Mouse (Mus musculus): ENCODE results near the gene Lrpap1. TPM values are rescaled to one million over a fixed set of nuclear protein-coding genes. Genes with fewer than 3 reads are reported as not detected.
A peak's percentile ranks its signal among the peaks of the same experiment; 100 is the strongest.

Lrpap1 gene
- polyA plus RNA-seq, 1 experiment from 2014 or later = 64.0 TPM

DNA sequence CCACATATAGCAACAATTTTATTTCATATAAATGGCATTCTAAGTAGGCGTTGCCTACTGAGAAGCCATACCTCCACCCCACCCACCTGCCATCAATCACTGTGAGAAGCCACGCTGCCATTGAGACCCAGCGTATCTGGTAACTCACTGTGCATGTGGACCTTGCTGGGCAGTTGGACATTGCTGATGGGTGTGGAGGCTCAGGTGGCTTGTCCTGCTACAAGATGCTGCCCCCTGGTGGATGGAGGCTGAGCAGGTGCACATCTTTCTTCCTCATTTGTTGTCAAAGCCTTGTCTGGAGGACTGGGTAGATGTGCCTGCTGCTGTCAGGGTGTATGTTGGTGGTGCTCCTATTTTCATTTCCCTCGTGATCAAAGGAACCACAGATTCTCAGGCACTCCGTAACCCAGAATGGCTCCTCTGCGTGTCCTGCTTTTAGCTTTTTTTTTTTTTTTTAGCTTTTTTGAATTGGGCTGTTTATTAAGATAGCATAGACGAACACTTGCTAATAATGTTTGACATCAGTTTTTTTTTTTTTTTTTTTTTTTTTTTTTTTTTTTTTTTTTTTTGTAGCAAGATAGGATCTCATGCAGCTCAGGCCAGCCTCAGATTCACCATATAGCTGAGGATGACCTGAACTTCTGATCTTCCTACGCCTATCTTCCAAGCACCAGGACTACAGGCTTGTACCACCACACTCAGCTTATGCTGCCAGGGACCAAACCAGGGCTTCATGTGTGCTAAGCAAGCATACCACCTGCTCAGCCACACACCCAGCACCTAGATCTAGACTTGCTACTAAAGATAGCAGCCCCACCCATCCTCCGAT is 16.6 kb downstream of the Lrpap1 start:
- Histone ChIP-seq H3K9ac (no peak overlapping the region), H3K36me3 (peaks cover 31% of the 10 kb centered on the region), H3K9me3 (replicated peaks) (no peaks in the 10 kb centered on the region), H3K27me3 (peaks cover 8% of the 10 kb centered on the region; the same call in 1 of the 2 replicates), H3K4me1 (replicated peaks) (peaks cover 5% of the 10 kb centered on the region; the same call in 1 of the 2 replicates), H3K4me2 (no peak overlapping the region), H3K27ac (no peak overlapping the region), H3K4me3 (replicated peaks) (no peak overlapping the region)
- DNase-seq = peak; percentile 62
- WGBS (ENCODE audit: insufficient replicate concordance) = 59% methylated on average over 9 of the region's 9 CpGs
- peak; percentile 32; the same call in 1 of the 2 replicates for ATAC-seq (ENCODE audit: low read depth)

DNA sequence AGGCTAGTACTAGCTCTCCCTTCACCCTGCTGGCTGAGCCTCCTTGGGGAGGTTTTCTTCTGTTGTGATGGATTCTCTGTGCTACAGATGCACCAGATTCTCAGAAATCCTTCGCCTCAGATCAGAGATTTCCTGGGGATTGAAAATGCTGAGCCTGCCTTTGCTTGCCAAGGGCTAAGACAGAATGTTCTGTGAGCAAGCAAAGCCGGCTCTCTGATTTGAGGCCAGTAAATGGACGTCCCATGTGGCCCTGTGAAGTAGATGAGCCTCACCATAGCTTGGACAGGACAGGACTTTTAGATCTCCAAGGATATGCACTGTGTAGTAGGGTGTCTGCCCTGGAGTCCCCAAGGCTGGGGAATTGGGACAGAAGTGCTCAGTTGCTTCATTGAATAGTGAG is 20.7 kb downstream of the Lrpap1 start:
- Histone ChIP-seq H3K4me1 (replicated peaks) (peaks cover 5% of the 10 kb centered on the region; the same call in 1 of the 2 replicates), H3K4me3 (replicated peaks) (no peak overlapping the region), H3K9me3 (replicated peaks) (no peaks in the 10 kb centered on the region), H3K27me3 (peaks cover 16% of the 10 kb centered on the region), H3K9ac (no peak overlapping the region), H3K36me3 (no peaks in the 10 kb centered on the region), H3K27ac (no peak overlapping the region), H3K4me2 (no peak overlapping the region)
- DNase-seq (no peak), ATAC-seq (ENCODE audit: low read depth) (no peak)
- 42% methylated on average over 3 of the region's 3 CpGs for WGBS (ENCODE audit: insufficient replicate concordance)

DNA sequence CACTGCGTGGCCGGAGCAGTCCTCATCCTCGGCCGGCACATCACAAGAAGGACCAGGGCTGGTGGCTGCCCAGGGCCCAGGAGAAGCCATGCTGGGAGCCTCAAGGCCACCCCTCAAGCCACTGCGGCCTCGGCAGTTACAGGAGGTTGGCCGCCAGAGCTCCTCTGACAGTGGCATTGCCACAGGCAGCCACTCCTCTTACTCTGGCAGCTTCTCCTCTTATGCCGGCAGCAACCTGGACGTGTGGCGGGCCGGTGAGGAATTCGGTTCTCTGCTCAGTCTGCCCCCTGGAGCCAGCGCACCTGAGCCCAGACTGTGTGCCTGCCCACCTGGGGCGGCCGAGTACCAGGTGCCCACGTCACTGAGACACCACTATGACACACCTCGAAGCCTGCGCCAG is 26.5 kb downstream of the Lrpap1 start:
- DNase-seq (no peak), ATAC-seq (ENCODE audit: low read depth) (no peak)
- H3K36me3 ChIP-seq = no peaks in the 10 kb centered on the region
- WGBS (ENCODE audit: insufficient replicate concordance) = 35% methylated on average over 18 of the region's 18 CpGs
- peaks cover 25% of the 10 kb centered on the region for H3K27me3 ChIP-seq
- no peak overlapping the region for H3K4me3 ChIP-seq (replicated peaks)
- no peak overlapping the region for H3K27ac ChIP-seq
- H3K4me2 ChIP-seq = no peak overlapping the region
- H3K4me1 ChIP-seq (replicated peaks) = no peaks in the 10 kb centered on the region
- no peak overlapping the region for H3K9ac ChIP-seq
- no peaks in the 10 kb centered on the region for H3K9me3 ChIP-seq (replicated peaks)

DNA sequence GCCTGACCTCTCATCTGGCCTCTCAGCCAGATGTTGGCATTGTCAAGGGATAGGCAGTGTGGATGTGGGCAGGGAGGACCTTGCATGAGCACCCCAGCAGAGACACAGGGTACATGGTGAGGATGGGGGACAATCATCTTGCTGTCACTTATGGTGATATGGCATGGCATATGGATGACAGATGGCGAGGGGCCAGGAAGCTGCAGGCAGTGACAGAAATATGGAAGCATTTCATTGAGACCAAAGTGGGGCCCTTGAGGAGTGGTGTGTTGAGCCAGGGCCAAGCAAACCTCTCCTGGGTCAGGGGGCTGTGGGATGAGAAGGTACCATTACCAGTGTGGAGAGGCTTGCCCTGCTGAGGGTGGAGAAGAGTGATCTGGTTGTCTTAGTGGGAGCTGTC is 29.2 kb downstream of the Lrpap1 start:
- ATAC-seq (ENCODE audit: low read depth) (no peak), DNase-seq (no peak)
- H3K9me3 ChIP-seq (replicated peaks) = no peaks in the 10 kb centered on the region
- no peak overlapping the region for H3K4me2 ChIP-seq
- no peaks in the 10 kb centered on the region for H3K36me3 ChIP-seq
- peaks cover 23% of the 10 kb centered on the region for H3K27me3 ChIP-seq
- no peak overlapping the region for H3K4me3 ChIP-seq (replicated peaks)
- H3K9ac ChIP-seq = no peak overlapping the region
- H3K4me1 ChIP-seq (replicated peaks) = no peaks in the 10 kb centered on the region
- H3K27ac ChIP-seq = no peak overlapping the region
- WGBS (ENCODE audit: insufficient replicate concordance) = 75% methylated on average over 1 of the region's 1 CpGs

DNA sequence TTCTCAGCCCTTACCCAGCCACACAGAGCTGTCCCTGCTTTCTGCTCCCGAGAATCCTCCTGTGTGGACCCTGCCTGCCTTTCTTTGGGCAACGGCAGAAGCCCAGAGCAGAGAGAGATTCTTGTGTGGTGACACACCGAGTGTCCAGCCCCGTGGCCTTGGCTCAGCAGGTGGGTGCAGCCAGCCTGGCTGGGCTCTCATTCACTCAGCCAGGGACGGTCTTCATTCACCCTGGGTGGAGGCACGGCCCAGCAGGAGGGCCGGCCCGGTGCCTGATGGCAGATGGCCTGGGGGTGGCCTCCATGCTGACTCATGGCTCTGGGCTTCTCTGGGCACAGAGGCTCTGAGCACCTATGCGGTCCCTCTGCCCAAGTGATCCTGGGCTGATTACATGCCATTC is 31.6 kb downstream of the Lrpap1 start:
- no peak for DNase-seq
- ATAC-seq (ENCODE audit: low read depth) = no peak
- Histone ChIP-seq H3K36me3 (no peaks in the 10 kb centered on the region), H3K27me3 (peaks cover 7% of the 10 kb centered on the region), H3K9ac (no peak overlapping the region), H3K4me2 (no peak overlapping the region), H3K27ac (no peak overlapping the region), H3K4me3 (replicated peaks) (no peak overlapping the region), H3K4me1 (replicated peaks) (no peaks in the 10 kb centered on the region), H3K9me3 (replicated peaks) (no peaks in the 10 kb centered on the region)
- WGBS (ENCODE audit: insufficient replicate concordance) = 68% methylated on average over 9 of the region's 9 CpGs

GRCm38 (mm10) chr5:35073235-35073634 is 32.3 kb downstream of the Lrpap1 start:
- H3K4me1 ChIP-seq (replicated peaks) = no peaks in the 10 kb centered on the region
- 77% methylated on average over 11 of the region's 11 CpGs for WGBS (ENCODE audit: insufficient replicate concordance)
- no peaks in the 10 kb centered on the region for H3K36me3 ChIP-seq
- H3K9me3 ChIP-seq (replicated peaks) = no peaks in the 10 kb centered on the region
- H3K27me3 ChIP-seq = no peaks in the 10 kb centered on the region; the same call in none of the 2 replicates
- H3K9ac ChIP-seq = no peak overlapping the region
- no peak overlapping the region for H3K4me2 ChIP-seq
- no peak overlapping the region for H3K27ac ChIP-seq
- no peak overlapping the region for H3K4me3 ChIP-seq (replicated peaks)
- ATAC-seq (ENCODE audit: low read depth) = no peak
- DNase-seq = no peak

GRCm38 (mm10) chr5:35071855-35072254 is 33.7 kb downstream of the Lrpap1 start:
- no peak overlapping the region for H3K27ac ChIP-seq
- no peak for DNase-seq
- WGBS (ENCODE audit: insufficient replicate concordance) = 69% methylated on average over 6 of the region's 6 CpGs

GRCm38 (mm10) chr5:35070953-35071352 is 34.6 kb downstream of the Lrpap1 start:
- H3K4me1 ChIP-seq (replicated peaks) = no peaks in the 10 kb centered on the region
- H3K27ac ChIP-seq = no peak overlapping the region
- no peaks in the 10 kb centered on the region; the same call in 1 of the 2 replicates for H3K27me3 ChIP-seq
- H3K4me3 ChIP-seq (replicated peaks) = no peak overlapping the region
- no peak for ATAC-seq (ENCODE audit: low read depth)
- DNase-seq = no peak
- H3K36me3 ChIP-seq = no peaks in the 10 kb centered on the region
- 49% methylated on average over 7 of the region's 7 CpGs for WGBS (ENCODE audit: insufficient replicate concordance)
- no peak overlapping the region for H3K4me2 ChIP-seq
- H3K9ac ChIP-seq = no peak overlapping the region
- no peaks in the 10 kb centered on the region for H3K9me3 ChIP-seq (replicated peaks)

More at GRCm38 (mm10) chr5:35071855-35072254, 33.7 kb downstream of the Lrpap1 start:
- Histone ChIP-seq H3K4me2 (no peak overlapping the region), H3K9me3 (replicated peaks) (no peaks in the 10 kb centered on the region), H3K4me3 (replicated peaks) (no peak overlapping the region), H3K27me3 (no peaks in the 10 kb centered on the region; the same call in 1 of the 2 replicates), H3K9ac (no peak overlapping the region), H3K4me1 (replicated peaks) (no peaks in the 10 kb centered on the region), H3K36me3 (no peaks in the 10 kb centered on the region)
- ATAC-seq (ENCODE audit: low read depth) = no peak

- H3K4me1 ChIP-seq (replicated peaks) = no peaks in the 10 kb centered on the region
- no peaks in the 10 kb centered on the region for H3K36me3 ChIP-seq
- no peak overlapping the region for H3K27ac ChIP-seq
- no peaks in the 10 kb centered on the region; the same call in 1 of the 2 replicates for H3K27me3 ChIP-seq
- DNase-seq = no peak
- no peak overlapping the region for H3K4me2 ChIP-seq
- no peak overlapping the region for H3K9ac ChIP-seq
- no peak overlapping the region for H3K4me3 ChIP-seq (replicated peaks)
- H3K9me3 ChIP-seq (replicated peaks) = no peaks in the 10 kb centered on the region
- no peak for ATAC-seq (ENCODE audit: low read depth)
- WGBS (ENCODE audit: insufficient replicate concordance) = 61% methylated on average over 8 of the region's 8 CpGs
Measured at GRCm38 (mm10) chr5:35070314-35070713, 35.3 kb downstream of the Lrpap1 start.

- no peak overlapping the region for H3K4me2 ChIP-seq
- no peaks in the 10 kb centered on the region for H3K4me1 ChIP-seq (replicated peaks)
- H3K9me3 ChIP-seq (replicated peaks) = no peaks in the 10 kb centered on the region
- DNase-seq = no peak
- 78% methylated on average over 2 of the region's 2 CpGs for WGBS (ENCODE audit: insufficient replicate concordance)
- no peaks in the 10 kb centered on the region for H3K36me3 ChIP-seq
- no peaks in the 10 kb centered on the region; the same call in 1 of the 2 replicates for H3K27me3 ChIP-seq
- H3K9ac ChIP-seq = no peak overlapping the region
- no peak for ATAC-seq (ENCODE audit: low read depth)
- H3K27ac ChIP-seq = no peak overlapping the region
- H3K4me3 ChIP-seq (replicated peaks) = no peak overlapping the region
Measured at GRCm38 (mm10) chr5:35069841-35070240, 35.7 kb downstream of the Lrpap1 start.

DNA sequence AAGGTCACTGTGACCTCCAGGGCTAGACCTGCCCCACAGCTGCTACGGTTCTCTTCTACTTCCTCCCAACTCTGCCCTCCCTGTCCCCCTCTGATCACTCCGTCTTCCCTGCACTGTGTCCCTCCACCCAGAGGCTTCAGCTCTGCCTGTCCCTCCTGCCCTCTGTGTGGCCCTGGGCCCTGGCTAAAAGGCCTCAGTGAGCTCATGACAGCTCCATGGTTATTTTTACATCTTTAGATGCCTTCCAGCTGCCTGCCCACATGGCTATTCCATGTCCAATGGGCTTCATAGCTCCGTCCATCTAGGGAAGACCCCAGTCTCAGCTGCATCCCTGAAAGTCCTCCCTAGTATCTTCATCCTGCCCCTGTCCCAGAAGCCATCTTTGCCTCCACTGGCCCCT is 45.5 kb downstream of the Lrpap1 start:
- ATAC-seq (ENCODE audit: low read depth) (no peak), DNase-seq (no peak)
- Histone ChIP-seq H3K4me3 (replicated peaks) (no peak overlapping the region), H3K9me3 (replicated peaks) (no peaks in the 10 kb centered on the region), H3K27me3 (peaks cover 55% of the 10 kb centered on the region), H3K4me2 (no peak overlapping the region), H3K27ac (no peak overlapping the region), H3K4me1 (replicated peaks) (peaks cover 11% of the 10 kb centered on the region; the same call in 1 of the 2 replicates), H3K9ac (no peak overlapping the region), H3K36me3 (no peaks in the 10 kb centered on the region)
- WGBS (ENCODE audit: insufficient replicate concordance) = 41% methylated on average over 3 of the region's 3 CpGs

DNA sequence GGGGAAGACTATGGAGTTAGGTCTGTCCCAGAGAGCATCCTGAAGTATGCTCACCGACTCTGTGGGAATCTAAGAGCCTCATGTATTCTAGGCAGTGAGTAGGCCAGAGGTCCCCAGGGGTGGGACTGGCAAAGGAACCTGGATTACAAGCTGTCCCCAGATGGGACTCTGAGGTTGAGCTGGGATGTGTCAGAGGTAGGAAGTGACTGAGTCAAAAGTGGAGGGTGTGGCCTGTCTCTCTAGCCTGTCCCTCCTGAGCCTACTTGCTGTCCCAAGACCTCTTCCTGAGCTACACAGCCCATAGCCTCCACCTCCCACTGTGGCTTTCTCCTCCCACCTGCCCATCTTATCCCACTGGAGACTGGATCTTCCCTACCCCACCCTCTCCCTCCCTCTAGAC is 47.4 kb downstream of the Lrpap1 start:
- Histone ChIP-seq H3K4me2 (no peak overlapping the region), H3K27ac (no peak overlapping the region)
- DNase-seq = no peak

More for the DNA sequence above, 47.4 kb downstream of the Lrpap1 start:
- WGBS (ENCODE audit: insufficient replicate concordance) = 54% methylated on average over 1 of the region's 1 CpGs
- H3K4me3 ChIP-seq (replicated peaks) = no peak overlapping the region
- no peak overlapping the region for H3K9ac ChIP-seq
- no peaks in the 10 kb centered on the region for H3K9me3 ChIP-seq (replicated peaks)
- H3K4me1 ChIP-seq (replicated peaks) = peaks cover 11% of the 10 kb centered on the region; the same call in 1 of the 2 replicates
- ATAC-seq (ENCODE audit: low read depth) = no peak
- no peaks in the 10 kb centered on the region for H3K36me3 ChIP-seq
- peaks cover 68% of the 10 kb centered on the region for H3K27me3 ChIP-seq

Data from liver, embryonic 13.5 days (tissue).